Mouse (Mus musculus) liver, adult (tissue): ENCODE data around the gene Myo5a.

ENCODE experiments used
- GATA4 ChIP-seq: IDR thresholded peaks from 2 replicates; pipeline ENCODE4 v1.6.1; 2014; ENCODE audit warnings: mild to moderate bottlenecking, low read length; ENCODE audit not compliant: insufficient replicate concordance

The Myo5a gene

GRCm38 (mm10) chr9:75070457-75071028 lies at the start of gene Myo5a:
Myo5a (plus strand) TSS chr9:75071015.
- TF ChIP-seq GATA4, result no peak

GRCm38 (mm10) chr9:75022546-75022945 lies 48.3 kb upstream of the Myo5a start:
- no peak for TF ChIP-seq GATA4

- TF ChIP-seq GATA4, result no peak
These were observed 47.5 kb upstream of the Myo5a start for GRCm38 (mm10) chr9:75023150-75023894.

GRCm38 (mm10) chr9:75024089-75024488 lies 46.7 kb upstream of the Myo5a start:
- TF ChIP-seq GATA4, result no peak

- TF ChIP-seq GATA4, result no peak
These were observed 45.1 kb upstream of the Myo5a start for GRCm38 (mm10) chr9:75025689-75026088.

- TF ChIP-seq GATA4, result no peak
These were observed 38.4 kb upstream of the Myo5a start for GRCm38 (mm10) chr9:75032408-75032807.

GRCm38 (mm10) chr9:75033141-75033540 lies 37.7 kb upstream of the Myo5a start:
- TF ChIP-seq GATA4, result no peak

- peak; percentile 84 for TF ChIP-seq GATA4
These were observed 36.1 kb upstream of the Myo5a start for GRCm38 (mm10) chr9:75034691-75035090.

GRCm38 (mm10) chr9:75035944-75036343 lies 34.9 kb upstream of the Myo5a start:
- TF ChIP-seq GATA4, result no peak

GRCm38 (mm10) chr9:75037451-75038356 lies 33.1 kb upstream of the Myo5a start, which contains the start of gene Arpp19:
Arpp19 (plus strand) TSS chr9:75037614.
- TF ChIP-seq GATA4, result no peak

- TF ChIP-seq GATA4, result no peak
These were observed 32.5 kb upstream of the Myo5a start for GRCm38 (mm10) chr9:75038357-75038688.

- TF ChIP-seq GATA4, result no peak
These were observed 30.2 kb upstream of the Myo5a start for GRCm38 (mm10) chr9:75040566-75040965.

- TF ChIP-seq GATA4, result no peak
These were observed 28.8 kb upstream of the Myo5a start for GRCm38 (mm10) chr9:75041840-75042525.

- no peak for TF ChIP-seq GATA4
These were observed 27.6 kb upstream of the Myo5a start for GRCm38 (mm10) chr9:75043191-75043590.

GRCm38 (mm10) chr9:75047079-75047478 lies 23.7 kb upstream of the Myo5a start:
- TF ChIP-seq GATA4, result no peak
